Mouse (Mus musculus) myocyte (in vitro differentiated cells): ENCODE results near the gene Creld1. TPM values are rescaled to one million over a fixed set of nuclear protein-coding genes. Genes with fewer than 3 reads are reported as not detected.

Source experiments
- H3K27me3 ChIP-seq: one replicate; pipeline ENCODE4 v1.6.1; 2011; ENCODE audit not compliant: control insufficient read depth, insufficient read depth, insufficient read length
- H3K36me3 ChIP-seq: one replicate; pipeline ENCODE4 v1.6.1; 2011; ENCODE audit not compliant: control insufficient read depth, insufficient read depth
- H3K4me2 ChIP-seq: one replicate; pipeline ENCODE4 v1.6.1; 2011; ENCODE audit warnings: low read depth, control low read depth
- H3K4me3 ChIP-seq: one replicate; pipeline ENCODE4 v1.5.1; 2011; ENCODE audit warnings: mild to moderate bottlenecking, control low read depth, moderate library complexity
- H3K79me2 ChIP-seq: one replicate; pipeline ENCODE4 v1.6.1; 2011; ENCODE audit not compliant: control insufficient read depth, insufficient read depth
- H3ac ChIP-seq: one replicate; pipeline ENCODE4 v1.6.1; 2011; ENCODE audit not compliant: control insufficient read depth, insufficient read length
- CEBPB ChIP-seq: IDR thresholded peaks from 2 replicates; pipeline ENCODE4 v1.6.1; 2011; ENCODE audit warnings: mild to moderate bottlenecking, moderate library complexity; ENCODE audit not compliant: poor library complexity, insufficient read depth, severe bottlenecking
- E2F4 ChIP-seq: IDR thresholded peaks from one replicate; pipeline ENCODE4 v1.6.1; 2011; ENCODE audit warnings: mild to moderate bottlenecking, control low read depth, moderate library complexity; ENCODE audit not compliant: insufficient read depth
- MAX ChIP-seq: IDR thresholded peaks from one replicate; pipeline ENCODE4 v1.6.1; 2011; ENCODE audit warnings: low read depth, mild to moderate bottlenecking, control low read depth
- MYOD1 ChIP-seq, 3 experiments: IDR thresholded peaks; one replicate each; pipeline ENCODE4 v1.6.1; 2011; ENCODE audit warnings: control low read depth in 2 of 3, low read depth in 2 of 3, mild to moderate bottlenecking in 2 of 3, moderate library complexity in 1 of 3; ENCODE audit not compliant: insufficient read length in 2 of 3, control insufficient read depth in 1 of 3
- MYOG ChIP-seq, 3 experiments: IDR thresholded peaks; one replicate each; pipeline ENCODE4 v1.6.1; 2011; ENCODE audit warnings: control low read depth in 2 of 3, low read depth in 2 of 3, mild to moderate bottlenecking in 2 of 3; ENCODE audit not compliant: insufficient read length in 2 of 3, control insufficient read depth in 1 of 3, insufficient read depth in 1 of 3
- POLR2A ChIP-seq: IDR thresholded peaks from one replicate; pipeline ENCODE4 v1.6.1; 2011; ENCODE audit warnings: low read depth, mild to moderate bottlenecking, control low read depth, moderate library complexity; ENCODE audit not compliant: insufficient read length
- POLR2AphosphoS2 ChIP-seq: IDR thresholded peaks from one replicate; pipeline ENCODE4 v1.6.1; 2011; ENCODE audit warnings: low read depth, control low read depth; ENCODE audit not compliant: insufficient read length
- REST ChIP-seq: IDR thresholded peaks from one replicate; pipeline ENCODE4 v1.6.1; 2011; ENCODE audit warnings: mild to moderate bottlenecking, control low read depth, moderate library complexity; ENCODE audit not compliant: insufficient read depth, insufficient read length
- SRF ChIP-seq: IDR thresholded peaks from one replicate; pipeline ENCODE4 v1.6.1; 2011; ENCODE audit warnings: low read depth; ENCODE audit not compliant: control insufficient read depth, insufficient read length
- TCF12 ChIP-seq: IDR thresholded peaks from one replicate; pipeline ENCODE4 v1.6.1; 2011; ENCODE audit warnings: mild to moderate bottlenecking, control low read depth; ENCODE audit not compliant: poor library complexity, insufficient read depth, severe bottlenecking
- TCF3 ChIP-seq: IDR thresholded peaks from one replicate; pipeline ENCODE4 v1.6.1; 2011; ENCODE audit warnings: low read depth, control low read depth; ENCODE audit not compliant: insufficient read length
- USF1 ChIP-seq: IDR thresholded peaks from one replicate; pipeline ENCODE4 v1.6.1; 2011; ENCODE audit warnings: low read depth, mild to moderate bottlenecking, control low read depth, moderate library complexity
- polyA plus RNA-seq: library from polyadenylated mRNA; unstranded; fragments of >200 nt; fragmentation: generic; extraction: Trizol; gene quantifications from one replicate; pipeline ENCODE4 v1.2.1, GENCODE M21; 2012; ENCODE audit warnings: missing spikeins

Gene Creld1
- polyA plus RNA-seq, 1 experiment: 78.2 TPM

DNA sequence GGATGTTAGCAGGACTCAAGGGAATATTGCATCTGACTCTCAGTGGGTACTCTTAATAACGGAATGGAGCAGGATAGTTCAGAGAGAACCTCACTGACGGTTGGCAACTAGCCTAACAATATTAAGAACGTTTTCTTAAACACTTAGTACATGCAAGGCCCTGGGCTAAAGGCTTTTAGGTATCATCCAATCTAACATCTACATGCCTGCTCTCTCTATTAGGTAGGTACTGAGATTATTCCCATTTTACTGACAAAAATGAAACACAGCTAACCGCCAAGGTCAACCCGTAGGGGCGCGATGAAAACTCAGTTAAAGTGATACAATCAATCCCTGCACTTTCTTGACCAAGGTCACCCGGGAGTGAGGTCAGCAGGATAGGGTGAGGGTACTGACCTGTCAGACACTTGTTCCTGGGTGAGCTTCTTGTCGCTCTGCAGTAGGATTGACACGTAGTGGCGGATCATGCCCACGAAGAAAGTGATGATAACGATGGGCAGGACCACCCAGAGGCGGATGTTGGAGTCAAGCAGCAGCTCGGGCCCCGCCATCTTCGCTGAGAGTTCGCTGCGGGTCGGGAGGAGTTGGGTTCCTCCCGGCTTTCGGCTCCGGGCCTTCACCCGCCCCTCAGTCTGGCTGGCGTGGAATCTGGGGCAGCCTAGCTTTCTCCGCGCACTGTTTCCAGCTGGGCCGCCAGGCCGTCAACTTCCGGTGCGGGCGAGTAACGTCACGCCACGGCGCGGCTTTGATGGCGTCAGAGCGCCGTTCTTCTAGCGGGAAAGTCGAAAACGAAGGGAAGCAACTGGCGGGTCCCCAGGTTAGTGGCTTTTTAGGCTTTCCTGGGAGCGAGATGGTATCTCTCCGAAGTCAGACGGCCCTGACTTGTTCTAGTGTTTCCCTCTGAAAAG is 48.1 kb downstream of the Creld1 start, which contains the start of the genes Emc3 and Fancd2:
Gene Emc3, minus strand, starts transcription at position 721 of the 908 bp plus-strand sequence.
Gene Fancd2, plus strand, starts transcription at position 751 of the 908 bp plus-strand sequence.
- peaks cover 47% of the 10 kb centered on the region for H3K79me2 ChIP-seq
- H3K27me3 ChIP-seq: no peaks in the 10 kb centered on the region
- peak within 1 kb of the TSS; percentile 95 for H3K4me3 ChIP-seq
- H3K4me2 ChIP-seq: peak within 1 kb of the TSS; percentile 98
- TF ChIP-seq POLR2AphosphoS2 (peak; percentile 71), REST (no peak), POLR2A (peak; percentile 64), USF1 (no peak), TCF12 (no peak), MYOD1 (IDR thresholded peaks at IDR 0.05; ENCODE audit: control insufficient read depth in 1 of 3, insufficient read length in 2 of 3, low read depth in 2 of 3) (no peak), CEBPB (no peak), MAX (no peak), E2F4 (peak; percentile 97), SRF (peak; percentile 89), TCF3 (no peak), MYOG (IDR thresholded peaks at IDR 0.05; ENCODE audit: control insufficient read depth in 1 of 3, insufficient read depth in 1 of 3, insufficient read length in 2 of 3, low read depth in 2 of 3) (peak in 2 of 3 experiments; percentile 15 to 48)
- H3K36me3 ChIP-seq: no peaks in the 10 kb centered on the region
- H3ac ChIP-seq: peak within 1 kb of the TSS; percentile 4

DNA sequence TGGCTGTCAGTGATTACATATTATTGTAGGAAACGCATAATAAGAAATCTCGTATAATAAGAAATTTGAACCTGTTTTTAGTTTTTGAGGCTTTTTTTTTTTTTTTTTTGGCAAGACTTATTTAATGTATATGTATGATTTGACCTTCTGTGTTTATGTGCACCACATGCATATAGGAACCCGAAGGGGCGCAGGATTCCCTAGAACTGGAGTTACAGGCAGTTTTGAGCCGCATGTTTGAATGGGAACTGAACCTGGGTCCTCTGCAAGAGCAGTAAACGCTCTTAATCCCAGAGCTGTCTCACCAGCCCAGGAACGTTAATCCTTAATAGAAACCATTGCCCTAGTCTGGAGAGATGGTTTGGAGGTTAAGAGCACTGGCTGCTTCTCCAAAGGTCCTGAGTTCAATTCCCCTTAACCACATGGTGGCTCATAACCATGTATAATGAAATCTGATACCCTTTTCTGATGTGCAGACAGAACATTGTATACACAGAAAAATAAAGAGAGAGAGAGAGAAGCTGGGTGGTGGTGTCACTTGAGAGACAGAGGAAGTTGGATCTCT is 48.8 kb downstream of the Creld1 start:
- Histone ChIP-seq H3K4me3 (peak overlapping the region; percentile 95), H3K36me3 (no peaks in the 10 kb centered on the region), H3K27me3 (no peaks in the 10 kb centered on the region), H3K79me2 (peaks cover 40% of the 10 kb centered on the region), H3ac (peak overlapping the region; percentile 4), H3K4me2 (peak overlapping the region; percentile 77)
- no peak for TF ChIP-seq TCF12
- TF ChIP-seq E2F4: no peak
- no peak for TF ChIP-seq POLR2A
- TF ChIP-seq SRF: no peak
- TF ChIP-seq MYOD1 (IDR thresholded peaks at IDR 0.05; ENCODE audit: control insufficient read depth in 1 of 3, insufficient read length in 2 of 3, low read depth in 2 of 3): no peak
- no peak for TF ChIP-seq REST
- TF ChIP-seq CEBPB: no peak
- no peak for TF ChIP-seq POLR2AphosphoS2
- TF ChIP-seq MYOG (IDR thresholded peaks at IDR 0.05; ENCODE audit: control insufficient read depth in 1 of 3, insufficient read depth in 1 of 3, insufficient read length in 2 of 3, low read depth in 2 of 3): no peak
- no peak for TF ChIP-seq USF1
- no peak for TF ChIP-seq MAX
- TF ChIP-seq TCF3: no peak

DNA sequence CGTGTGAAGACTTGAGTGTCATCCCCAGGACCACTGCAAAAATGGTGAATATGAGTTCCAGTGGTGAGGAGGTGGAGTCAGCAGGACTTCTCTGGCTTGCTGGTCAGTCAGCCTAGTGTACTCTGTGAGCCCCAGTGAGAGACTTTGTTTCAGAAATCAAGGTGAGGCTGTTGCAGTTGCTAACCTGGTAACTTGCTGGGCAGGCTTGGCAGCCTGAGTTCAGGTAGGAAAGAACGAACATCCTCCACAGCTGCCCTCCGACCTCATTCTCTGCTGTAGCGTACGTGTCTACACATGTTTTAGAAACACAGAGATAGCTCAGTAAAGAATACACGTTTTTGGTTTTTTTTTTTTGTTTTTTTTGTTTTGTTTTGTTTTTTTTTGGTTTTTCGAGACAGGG is 51.8 kb downstream of the Creld1 start:
- H3K79me2 ChIP-seq: peaks cover 16% of the 10 kb centered on the region
- no peak overlapping the region for H3K4me3 ChIP-seq
- H3K27me3 ChIP-seq: no peaks in the 10 kb centered on the region
- no peaks in the 10 kb centered on the region for H3K36me3 ChIP-seq
- TF ChIP-seq REST: no peak
- no peak for TF ChIP-seq TCF3
- TF ChIP-seq E2F4: no peak
- no peak for TF ChIP-seq CEBPB
- TF ChIP-seq USF1: no peak
- no peak for TF ChIP-seq SRF
- TF ChIP-seq MYOG (IDR thresholded peaks at IDR 0.05; ENCODE audit: control insufficient read depth in 1 of 3, insufficient read depth in 1 of 3, insufficient read length in 2 of 3, low read depth in 2 of 3): no peak
- TF ChIP-seq POLR2A: no peak
- TF ChIP-seq POLR2AphosphoS2: no peak
- TF ChIP-seq MYOD1 (IDR thresholded peaks at IDR 0.05; ENCODE audit: control insufficient read depth in 1 of 3, insufficient read length in 2 of 3, low read depth in 2 of 3): no peak
- no peak for TF ChIP-seq MAX
- TF ChIP-seq TCF12: no peak
- H3ac ChIP-seq: no peak overlapping the region
- H3K4me2 ChIP-seq: no peak overlapping the region

GRCm38 (mm10) chr6:113541610-113542009 is 58.5 kb downstream of the Creld1 start:
- no peaks in the 10 kb centered on the region for H3K36me3 ChIP-seq
- TF ChIP-seq SRF (no peak), USF1 (no peak), CEBPB (no peak), REST (no peak), MYOG (IDR thresholded peaks at IDR 0.05; ENCODE audit: control insufficient read depth in 1 of 3, insufficient read depth in 1 of 3, insufficient read length in 2 of 3, low read depth in 2 of 3) (no peak), E2F4 (no peak), POLR2A (no peak), MAX (no peak)
- H3K27me3 ChIP-seq: no peaks in the 10 kb centered on the region
- no peak overlapping the region for H3ac ChIP-seq
- H3K4me2 ChIP-seq: no peak overlapping the region
- H3K4me3 ChIP-seq: no peak overlapping the region
- H3K79me2 ChIP-seq: no peaks in the 10 kb centered on the region

Other genes with a start within 250 kb of the Creld1 start
- gene Mtmr14, start 245.5 kb upstream of the Creld1 start, polyA plus RNA-seq: 16.8 TPM
- 0.08 TPM for gene Cpne9, start 201.0 kb upstream of the Creld1 start, polyA plus RNA-seq
- gene Brpf1, start 176.2 kb upstream of the Creld1 start, polyA plus RNA-seq: 15.0 TPM
- 11.8 TPM for gene Ogg1, start 156.3 kb upstream of the Creld1 start, polyA plus RNA-seq
- 44.5 TPM for gene Camk1, start 139.3 kb upstream of the Creld1 start, polyA plus RNA-seq
- gene Tada3, start 105.4 kb upstream of the Creld1 start, polyA plus RNA-seq: 32.1 TPM
- 207 TPM for gene Arpc4, start 105.2 kb upstream of the Creld1 start, polyA plus RNA-seq
- 1.9 TPM for gene Ttll3, start 94.0 kb upstream of the Creld1 start, polyA plus RNA-seq
- gene Rpusd3, start 64.0 kb upstream of the Creld1 start, polyA plus RNA-seq: 11.7 TPM
- gene Cidec, start 47.5 kb upstream of the Creld1 start, polyA plus RNA-seq: not detected
- 92.7 TPM for gene Jagn1, start 40.7 kb upstream of the Creld1 start, polyA plus RNA-seq
- gene Il17re, start 24.8 kb upstream of the Creld1 start, polyA plus RNA-seq: not detected
- gene Il17rc, start 11.9 kb upstream of the Creld1 start, polyA plus RNA-seq: 73.0 TPM
- 0.22 TPM for gene Prrt3, start 18.6 kb downstream of the Creld1 start, polyA plus RNA-seq
- 86.5 TPM for gene Emc3, start 48.4 kb downstream of the Creld1 start, polyA plus RNA-seq
- gene Fancd2, start 48.4 kb downstream of the Creld1 start, polyA plus RNA-seq: 2.3 TPM
- gene Fancd2os, start 117.4 kb downstream of the Creld1 start, polyA plus RNA-seq: 0.04 TPM
- gene Brk1, start 121.5 kb downstream of the Creld1 start, polyA plus RNA-seq: 199 TPM
- 20.6 TPM for gene Vhl, start 140.7 kb downstream of the Creld1 start, polyA plus RNA-seq
- gene Irak2, start 155.2 kb downstream of the Creld1 start, polyA plus RNA-seq: 17.0 TPM
- gene Tatdn2, start 213.8 kb downstream of the Creld1 start, polyA plus RNA-seq: 21.0 TPM
- gene Ghrl, start 236.6 kb downstream of the Creld1 start, polyA plus RNA-seq: 0.35 TPM